Mouse (Mus musculus): ENCODE data around the gene Purb.

The Purb gene

GRCm38 (mm10) chr11:6475867-6476484, at the start of gene Purb:
Gene Purb, minus strand, starts transcription at chr11:6475917.
- ChIA-PET CTCF (no interaction called here), POLR2A (interaction anchor here (0.9 to 7.9 kb wide), 22 partner anchors 10 to 150 kb away, joined by 3 to 125 read pairs (median 6); partner anchors contain the start of genes Myo1g (in 1 of the 4) and Tbrg4 (in 1 of the 4))

- POLR2A ChIA-PET = interaction anchor here in 3 of 4 experiments (0.6 to 11.9 kb wide), 51 partner anchors 9 to 315 kb away, joined by 3 to 327 read pairs (median 5); partner anchors contain the start of genes Tbrg4 (in 3 of the 3), Ccm2 (in 2 of the 3), Purb (in 2 of the 3) and H2afv (in 1 of the 3)
- CTCF ChIA-PET = interaction anchor here in 2 of 4 experiments (1.0 to 1.1 kb wide), 2 partner anchors 50 to 89 kb away, joined by 3 read pairs; no protein-coding TSS in a partner anchor
Observed at GRCm38 (mm10) chr11:6525241-6525640, 49.5 kb upstream of the Purb start.

- CTCF ChIA-PET = interaction anchor here in 2 of 4 experiments (1.0 to 1.1 kb wide), 2 partner anchors 50 to 88 kb away, joined by 3 read pairs; no protein-coding TSS in a partner anchor
- POLR2A ChIA-PET = interaction anchor here (0.7 to 11.9 kb wide), 48 partner anchors 8 to 170 kb away, joined by 3 to 327 read pairs (median 5); partner anchors contain the start of genes Tbrg4 (in 3 of the 4), Ccm2 (in 2 of the 4), Purb (in 2 of the 4) and Ppia (in 1 of the 4)
Observed at GRCm38 (mm10) chr11:6524880-6525238, 49.1 kb upstream of the Purb start.

- ChIA-PET POLR2A (interaction anchor here (0.6 to 11.9 kb wide), 66 partner anchors 9 to 622 kb away, joined by 3 to 327 read pairs (median 4); partner anchors contain the start of genes Tbrg4 (in 3 of the 4), Ccm2 (in 2 of the 4), Ppia (in 1 of the 4) and Purb (in 1 of the 4)), CTCF (interaction anchor here in 3 of 4 experiments (0.6 to 1.3 kb wide), 6 partner anchors 29 to 129 kb away, joined by 3 to 8 read pairs (median 4); no protein-coding TSS in a partner anchor)
Observed at GRCm38 (mm10) chr11:6524165-6524879, 48.6 kb upstream of the Purb start.

GRCm38 (mm10) chr11:6523662-6524088, 48.0 kb upstream of the Purb start:
- ChIA-PET CTCF (interaction anchor here in 2 of 4 experiments (0.6 to 1.7 kb wide), 6 partner anchors 30 to 128 kb away, joined by 3 to 8 read pairs (median 4); no protein-coding TSS in a partner anchor), POLR2A (interaction anchor here (0.6 to 11.9 kb wide), 68 partner anchors 9 to 621 kb away, joined by 3 to 327 read pairs (median 4); partner anchors contain the start of genes Tbrg4 (in 3 of the 4), Ccm2 (in 2 of the 4), H2afv (in 1 of the 4) and Ppia (in 1 of the 4))

GRCm38 (mm10) chr11:6522782-6523525, 47.2 kb upstream of the Purb start:
- POLR2A ChIA-PET = interaction anchor here (0.6 to 11.9 kb wide), 48 partner anchors 8 to 730 kb away, joined by 3 to 327 read pairs (median 4); partner anchors contain the start of genes Ccm2 (in 2 of the 4), H2afv (in 1 of the 4), Ppia (in 1 of the 4) and Purb (in 1 of the 4)
- CTCF ChIA-PET = interaction anchor here (0.6 to 1.7 kb wide), 5 partner anchors 23 to 438 kb away, joined by 3 to 5 read pairs (median 3); no protein-coding TSS in a partner anchor

GRCm38 (mm10) chr11:6520507-6521173, 44.9 kb upstream of the Purb start, which contains the start of gene Myo1g:
Gene Myo1g, minus strand, starts transcription at chr11:6520965.
- POLR2A ChIA-PET = interaction anchor here (0.6 to 11.9 kb wide), 32 partner anchors 8 to 473 kb away, joined by 3 to 316 read pairs (median 4); partner anchors contain the start of genes Ccm2 (in 1 of the 4), Purb (in 1 of the 4) and Tbrg4 (in 1 of the 4)
- CTCF ChIA-PET = interaction anchor here in 2 of 4 experiments (0.9 to 1.0 kb wide), 2 partner anchors 14 to 84 kb away, joined by 3 to 4 read pairs; no protein-coding TSS in a partner anchor

- POLR2A ChIA-PET = interaction anchor here in 3 of 4 experiments (0.6 to 11.9 kb wide), 24 partner anchors 8 to 471 kb away, joined by 3 to 238 read pairs (median 4); partner anchors contain the start of genes Ccm2 (in 1 of the 3) and Purb (in 1 of the 3)
- CTCF ChIA-PET = interaction anchor here in 3 of 4 experiments (0.6 to 1.1 kb wide), 4 partner anchors 50 to 435 kb away, joined by 3 to 6 read pairs (median 4); no protein-coding TSS in a partner anchor
Observed at GRCm38 (mm10) chr11:6519491-6520033, 43.8 kb upstream of the Purb start.

GRCm38 (mm10) chr11:6514837-6515236, 39.1 kb upstream of the Purb start:
- ChIA-PET POLR2A (interaction anchor here in 3 of 4 experiments (0.8 to 7.2 kb wide), 22 partner anchors 9 to 111 kb away, joined by 3 to 56 read pairs (median 5); partner anchors contain the start of genes Ccm2 (in 1 of the 3) and Tbrg4 (in 1 of the 3)), CTCF (interaction anchor here in 1 of 4 experiments (1.0 to 1.1 kb wide), 2 partner anchors 14 to 78 kb away, joined by 3 read pairs; no protein-coding TSS in a partner anchor)

- POLR2A ChIA-PET = interaction anchor here in 1 of 4 experiments (0.5 to 2.5 kb wide), 8 partner anchors 10 to 114 kb away, joined by 3 to 13 read pairs (median 4); partner anchors contain the start of gene Ccm2
- CTCF ChIA-PET = interaction anchor here in 1 of 4 experiments (1.3 kb wide), 1 partner anchor 18 kb away, joined by 3 read pairs; no protein-coding TSS in a partner anchor
Observed at GRCm38 (mm10) chr11:6508269-6508876, 32.7 kb upstream of the Purb start.

- ChIA-PET POLR2A (interaction anchor here in 1 of 4 experiments (1.0 to 2.5 kb wide), 3 partner anchors 12 to 20 kb away, joined by 4 to 13 read pairs (median 4); no protein-coding TSS in a partner anchor), CTCF (interaction anchor here in 3 of 4 experiments (0.6 kb wide), 3 partner anchors 14 to 129 kb away, joined by 3 to 5 read pairs (median 3); partner anchors contain the start of gene Myo1g (in 1 of the 3))
Observed at GRCm38 (mm10) chr11:6506516-6506915, 30.8 kb upstream of the Purb start.

GRCm38 (mm10) chr11:6504689-6505088, 29.0 kb upstream of the Purb start:
- POLR2A ChIA-PET = interaction anchor here in 3 of 4 experiments (0.5 to 1.7 kb wide), 15 partner anchors 10 to 263 kb away, joined by 3 to 5 read pairs (median 3); no protein-coding TSS in a partner anchor
- CTCF ChIA-PET = interaction anchor here in 2 of 4 experiments (0.6 kb wide), 2 partner anchors 143 kb away, joined by 4 to 8 read pairs; no protein-coding TSS in a partner anchor

- POLR2A ChIA-PET = interaction anchor here in 3 of 4 experiments (0.5 to 1.7 kb wide), 11 partner anchors 10 to 262 kb away, joined by 3 to 5 read pairs (median 3); no protein-coding TSS in a partner anchor
- CTCF ChIA-PET = interaction anchor here in 2 of 4 experiments (0.6 to 1.4 kb wide), 2 partner anchors 39 to 144 kb away, joined by 4 to 8 read pairs; no protein-coding TSS in a partner anchor
Observed at GRCm38 (mm10) chr11:6504226-6504625, 28.5 kb upstream of the Purb start.

- POLR2A ChIA-PET = interaction anchor here in 3 of 4 experiments (0.6 to 1.6 kb wide), 4 partner anchors 14 to 26 kb away, joined by 3 to 9 read pairs (median 4); partner anchors contain the start of gene Myo1g (in 1 of the 3)
- CTCF ChIA-PET = interaction anchor here in 1 of 4 experiments (1.4 to 1.5 kb wide), 2 partner anchors 37 to 66 kb away, joined by 4 read pairs; no protein-coding TSS in a partner anchor
Observed at GRCm38 (mm10) chr11:6502506-6502905, 26.8 kb upstream of the Purb start.

Data from embryonic stem cell, embryonic (primary cell).